Mouse (Mus musculus): ENCODE measurements around the gene Frmd8. TPM values are rescaled to one million over a fixed set of nuclear protein-coding genes. Genes with fewer than 3 reads are reported as not detected.

The Frmd8 gene
- total RNA-seq, 2 experiments from 2014 or later: 7.1 to 7.7 TPM

DNA sequence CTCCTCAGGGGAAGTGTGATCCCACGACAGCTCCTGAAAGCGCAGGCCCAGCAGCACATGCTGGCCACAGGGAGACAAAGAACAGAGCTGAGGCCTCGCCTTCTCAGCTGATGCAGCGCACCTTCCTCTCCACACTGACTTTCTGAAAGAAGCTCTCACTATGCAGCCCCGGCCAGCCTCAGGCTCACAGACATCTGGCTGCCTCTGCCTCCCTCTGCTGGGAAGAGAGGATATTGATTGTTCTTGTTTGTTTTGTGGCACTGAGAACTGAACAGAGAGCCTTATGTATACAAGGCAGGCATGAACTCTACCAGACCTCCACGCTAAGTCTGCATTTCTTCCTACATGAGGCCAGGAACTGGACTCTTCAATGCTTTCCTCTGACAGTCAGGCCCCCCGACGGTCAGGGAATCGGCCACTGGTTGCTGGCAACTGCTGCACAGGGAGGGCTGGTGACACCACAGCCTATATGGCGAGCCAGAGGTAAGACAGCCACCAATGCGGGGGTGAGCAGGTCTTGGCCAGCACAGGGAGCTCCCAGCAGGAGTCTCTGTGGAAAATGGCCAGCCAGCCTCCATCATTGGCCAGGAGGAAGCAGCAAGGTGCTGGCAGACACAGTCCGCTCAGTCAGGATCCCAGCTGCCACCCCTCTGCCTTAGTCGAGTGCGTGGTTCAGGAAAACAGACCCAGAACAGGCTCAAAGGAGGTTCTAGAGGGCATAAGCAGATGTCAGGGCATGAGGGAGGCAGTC, 12.6 kb downstream of the Frmd8 start:
- intact Hi-C loops (cut with DNase I; ENCODE audit: low total_unique reads): no loop called here
- DNase-seq: no peak

DNA sequence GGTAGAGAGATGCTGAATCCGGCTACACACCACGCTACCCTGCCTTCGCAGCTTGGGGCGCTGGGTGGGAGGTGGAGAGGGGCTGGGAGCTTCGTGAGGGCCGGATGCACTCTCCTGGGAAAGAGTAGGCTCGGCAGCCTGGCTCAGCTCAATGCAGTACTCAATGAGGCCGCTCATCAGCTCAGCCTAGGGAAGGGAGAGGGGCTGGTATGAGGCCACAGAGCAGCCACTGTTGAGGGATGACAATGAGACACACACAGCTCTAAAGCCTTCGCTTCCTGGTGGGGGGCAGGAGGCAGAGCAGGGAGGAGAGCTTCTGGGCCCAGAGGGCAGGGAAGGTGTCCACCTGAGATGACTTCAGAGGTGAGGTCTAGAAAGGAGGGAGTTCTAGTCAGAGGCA, 18.5 kb downstream of the Frmd8 start:
- DNase-seq: no peak
- intact Hi-C loops (cut with DNase I; ENCODE audit: low total_unique reads): no loop called here

DNA sequence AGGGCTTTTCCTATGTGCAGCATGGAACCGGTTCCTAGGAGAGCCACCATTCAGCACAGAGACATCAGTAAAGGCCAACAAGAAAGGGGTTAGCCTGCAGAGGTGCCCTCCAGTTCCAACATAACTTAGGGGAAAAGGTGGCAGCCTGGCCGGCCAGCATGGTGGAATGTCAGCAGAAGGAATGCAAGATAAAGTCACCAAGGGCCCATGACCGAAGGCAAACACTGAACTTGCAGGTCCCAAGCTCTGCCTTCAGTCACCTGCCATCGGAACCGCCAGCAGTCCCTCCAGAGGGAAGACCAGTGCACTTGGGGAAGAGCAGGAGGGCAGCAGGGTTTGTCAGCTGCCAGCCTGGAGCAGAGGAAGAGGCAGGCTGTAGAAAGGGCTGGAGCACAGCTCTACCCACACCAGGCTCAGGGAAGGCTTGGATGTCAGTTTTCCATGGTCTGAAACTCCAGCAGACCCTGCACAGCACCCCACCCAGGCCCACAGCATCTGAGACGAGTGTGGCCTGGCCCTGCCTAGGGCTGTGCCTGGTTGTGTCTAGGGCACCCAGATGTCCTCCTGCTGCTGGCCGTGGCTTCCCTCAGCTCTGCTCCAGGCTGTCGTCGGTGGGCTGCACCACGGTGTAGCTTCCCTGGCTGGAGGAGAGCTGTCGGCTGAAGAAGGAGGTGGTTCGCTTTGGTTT, 22.9 kb downstream of the Frmd8 start:
- intact Hi-C loops (cut with DNase I; ENCODE audit: low total_unique reads): no loop called here

DNA sequence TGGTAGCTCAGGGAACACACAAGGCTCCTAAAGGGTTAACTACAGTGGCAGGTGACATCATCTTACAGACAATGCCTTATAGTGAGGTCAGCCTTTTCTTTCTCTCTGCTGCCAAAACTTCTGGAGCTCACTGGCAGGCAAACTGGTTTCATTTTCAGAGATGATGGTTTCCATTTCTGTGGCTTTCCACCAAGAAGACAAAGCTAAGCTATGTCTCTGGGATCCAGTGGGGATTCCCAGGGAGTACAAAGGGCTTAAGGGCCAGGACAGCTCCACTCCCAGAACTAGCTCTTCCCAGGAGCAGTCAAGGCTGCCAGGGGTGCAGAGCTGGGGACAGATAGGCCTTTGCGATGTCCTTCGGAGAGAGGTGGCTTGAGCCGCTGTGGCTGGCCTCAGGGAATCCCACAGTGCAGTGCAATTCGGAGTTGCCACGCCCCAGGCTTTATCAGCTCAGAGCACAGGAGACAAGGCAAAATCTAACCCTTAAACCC, 23.5 kb downstream of the Frmd8 start:
- DNase-seq: no peak
- intact Hi-C loops (cut with DNase I; ENCODE audit: low total_unique reads): no loop called here

More for the DNA sequence above, 22.9 kb downstream of the Frmd8 start:
- DNase-seq: no peak

DNA sequence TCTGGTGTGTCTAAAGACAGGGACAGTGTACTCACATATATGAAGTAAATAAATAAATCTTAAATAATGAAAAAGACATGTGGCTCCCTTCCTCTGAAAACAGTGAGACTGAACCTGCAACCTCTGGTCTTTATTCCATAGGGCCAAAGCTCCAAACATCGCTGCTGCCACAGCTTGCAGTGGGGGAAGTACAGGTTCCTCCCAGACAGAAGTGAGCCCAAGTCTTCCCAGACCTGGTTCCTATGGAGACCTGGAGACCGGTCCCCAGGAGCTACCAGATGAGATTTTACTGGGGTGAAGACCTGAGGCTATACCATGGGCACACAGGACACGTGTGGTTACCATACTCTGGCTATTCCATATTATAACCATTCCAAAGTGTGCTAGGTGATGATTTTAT, 24.2 kb downstream of the Frmd8 start:
- DNase-seq: no peak
- intact Hi-C loops (cut with DNase I; ENCODE audit: low total_unique reads): no loop called here

DNA sequence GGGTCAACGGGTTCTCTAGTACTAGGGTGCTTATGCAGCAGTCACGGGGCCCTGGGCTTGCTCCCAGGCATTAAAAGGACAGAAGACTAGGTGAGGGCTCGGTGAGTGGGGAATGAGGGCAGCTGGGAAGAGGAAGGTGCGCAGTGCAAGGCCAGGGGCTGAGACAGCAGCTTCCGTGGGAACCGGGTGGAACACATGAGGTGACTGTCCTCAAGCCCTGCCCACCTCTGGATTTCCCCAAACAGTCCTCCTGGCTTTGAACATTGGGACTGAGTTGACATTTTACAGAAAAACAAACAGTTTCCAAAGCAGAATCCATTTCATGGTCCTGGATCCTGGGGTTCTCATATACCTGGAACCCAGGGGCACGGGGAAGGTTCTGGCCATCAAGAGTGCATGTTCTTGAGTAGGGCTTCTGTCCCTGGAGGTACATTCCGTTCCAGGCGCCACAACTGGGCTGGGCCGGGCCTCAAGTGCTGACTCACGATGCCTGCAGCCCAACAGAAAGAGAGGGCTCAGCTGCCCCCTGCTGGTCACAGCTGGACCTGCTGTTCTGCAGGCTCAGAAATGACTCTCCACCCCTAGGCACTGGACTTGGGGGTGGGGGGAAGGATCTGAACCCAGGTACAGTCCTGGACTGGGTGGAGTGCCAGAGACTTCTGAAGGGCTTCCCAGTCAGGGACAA, 25.1 kb downstream of the Frmd8 start:
- peak; percentile 96 for DNase-seq
- intact Hi-C loops (cut with DNase I; ENCODE audit: low total_unique reads): no loop called here

DNA sequence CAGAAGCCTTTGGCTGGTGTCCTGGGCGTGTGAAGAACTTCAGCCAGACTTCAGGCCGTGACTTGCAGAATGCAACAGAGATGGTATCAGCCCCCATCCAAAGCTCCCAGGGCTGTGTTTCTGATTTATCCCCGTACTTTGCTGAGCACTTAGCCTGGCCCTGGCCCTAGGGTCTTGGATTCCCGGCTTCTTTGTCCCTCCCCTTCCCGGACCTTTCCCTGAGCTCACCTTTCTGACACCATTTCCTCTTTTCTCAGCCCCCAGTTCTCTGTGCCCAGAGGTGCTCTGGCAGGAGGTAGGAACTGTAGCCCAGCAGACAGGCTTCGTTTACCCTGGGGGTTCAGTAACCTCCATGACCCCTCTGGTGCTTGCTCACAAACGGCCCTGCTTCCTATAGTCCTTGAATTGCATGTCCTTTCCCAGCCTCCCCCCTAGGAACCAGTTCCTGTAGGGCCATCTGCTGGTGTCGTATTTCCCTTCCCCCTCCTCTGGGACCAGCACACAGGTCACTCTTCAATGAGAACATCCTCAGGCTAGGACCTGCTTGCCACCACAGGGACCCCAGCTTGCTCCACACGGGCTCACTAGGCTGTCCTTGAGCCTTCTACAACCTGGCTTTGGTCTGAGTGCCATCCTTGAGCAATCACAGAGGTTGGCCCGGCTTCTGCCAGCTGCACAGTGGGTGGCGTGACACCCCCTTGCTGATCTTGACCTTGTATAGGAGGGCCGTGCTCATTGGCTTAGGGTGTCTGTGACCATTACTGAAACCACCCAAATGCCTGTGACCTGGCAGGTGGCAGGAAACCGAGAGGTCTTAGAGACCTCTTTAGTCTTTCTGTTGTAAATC, 26.0 kb downstream of the Frmd8 start:
- DNase-seq: peak; percentile 56
- intact Hi-C loops (cut with DNase I; ENCODE audit: low total_unique reads): no loop called here

DNA sequence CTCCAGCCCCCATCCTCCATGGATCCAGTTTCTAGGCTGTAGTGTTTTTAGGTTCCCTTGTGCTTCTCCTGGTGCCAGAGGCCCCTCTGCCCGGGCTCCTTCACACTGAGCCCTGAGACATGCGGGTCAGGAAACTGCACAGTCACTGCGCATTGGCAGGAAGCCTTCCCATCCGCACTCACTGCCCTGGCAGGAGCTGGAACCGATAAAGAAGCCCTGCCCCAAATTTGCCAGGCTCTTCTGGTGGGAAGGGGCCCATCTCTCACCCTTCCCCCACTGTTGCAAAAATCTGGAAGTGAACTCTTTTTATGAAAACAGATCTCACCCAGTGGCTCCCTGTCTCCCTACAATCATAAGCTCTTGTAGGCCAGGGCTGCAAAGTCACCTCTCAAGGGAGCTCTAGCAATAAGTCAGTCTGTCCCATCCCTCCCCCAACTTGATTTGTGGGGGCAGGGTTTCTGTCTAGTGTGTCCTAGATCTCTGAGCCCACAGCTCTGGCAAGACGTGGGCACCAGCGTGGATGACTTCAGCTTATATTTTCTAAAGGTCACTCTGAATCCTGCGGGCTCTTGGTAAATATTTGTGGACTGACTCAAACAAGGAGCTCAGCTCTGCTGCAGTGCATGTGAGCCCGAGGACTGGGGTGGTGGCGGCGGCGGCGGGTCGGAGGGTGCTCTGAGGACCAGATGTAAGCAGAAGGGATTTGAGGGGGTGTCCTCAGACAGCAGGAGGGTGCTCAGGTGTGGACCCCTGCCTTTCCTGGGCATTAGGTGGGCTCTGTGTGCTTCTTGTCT, 26.8 kb downstream of the Frmd8 start:
- intact Hi-C loops (cut with DNase I; ENCODE audit: low total_unique reads): no loop called here
- peak; percentile 69 for DNase-seq

DNA sequence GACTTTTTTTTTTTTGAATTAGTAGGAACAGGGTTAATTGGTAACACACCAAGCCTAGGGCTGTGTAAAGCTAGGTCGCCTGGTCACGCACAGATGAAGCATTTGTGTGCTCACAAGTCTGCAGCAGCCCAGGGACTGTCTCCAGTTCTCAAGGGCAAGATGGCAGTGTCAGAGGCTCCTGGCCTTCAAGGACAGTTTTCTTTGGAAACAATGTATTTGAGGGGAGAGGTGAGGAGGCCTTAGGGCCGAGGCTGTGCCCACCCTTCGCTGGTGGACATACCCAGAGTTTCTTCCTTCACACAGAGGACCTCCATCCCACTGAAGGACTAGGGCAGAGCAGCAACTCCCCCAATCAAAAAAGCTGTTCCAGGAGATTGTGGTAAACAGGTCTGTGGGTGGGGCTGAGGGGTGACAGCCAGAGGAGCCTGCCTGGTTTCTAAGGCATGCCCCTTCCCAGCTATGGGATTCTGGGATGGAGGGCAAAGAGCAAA, 27.7 kb downstream of the Frmd8 start:
- intact Hi-C loops (cut with DNase I; ENCODE audit: low total_unique reads): no loop called here
- no peak for DNase-seq

DNA sequence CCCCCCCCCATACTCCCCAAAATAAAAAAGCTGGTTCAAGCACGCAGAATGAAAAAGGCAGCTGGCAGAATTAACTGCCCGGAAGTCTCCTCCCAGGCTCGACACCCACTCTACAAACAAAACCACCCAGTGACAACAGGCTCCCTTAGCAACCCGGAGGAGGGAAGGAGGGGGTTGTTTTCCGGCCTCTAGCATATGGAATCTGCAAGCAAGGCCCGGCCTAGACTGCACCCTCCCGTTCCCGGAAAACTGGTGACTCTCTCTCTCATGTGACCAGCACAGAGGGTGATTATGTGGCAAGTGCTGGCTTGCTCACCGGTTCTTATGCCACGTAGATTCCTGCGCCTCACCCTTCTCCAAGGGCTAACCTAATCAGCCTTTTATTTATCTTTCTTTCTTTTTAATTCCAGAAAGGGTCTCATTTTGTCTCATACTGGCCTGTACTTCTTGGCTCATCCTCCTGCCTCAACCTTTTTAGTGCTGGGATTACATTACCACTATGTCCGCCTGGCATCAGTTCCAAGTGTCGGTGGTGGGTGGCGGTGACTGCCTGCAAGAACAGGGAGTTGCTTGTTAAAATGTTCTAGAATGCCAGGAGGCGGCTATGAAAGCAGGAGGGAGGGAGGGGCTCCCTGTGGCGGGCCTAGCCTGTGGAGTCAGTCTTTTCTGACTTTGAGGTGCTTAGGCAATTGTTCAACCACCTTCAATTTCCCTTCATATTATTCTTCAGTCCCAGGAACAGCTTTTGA, 28.3 kb downstream of the Frmd8 start:
- peak; percentile 84 for DNase-seq
- intact Hi-C loops (cut with DNase I; ENCODE audit: low total_unique reads): no loop called here

DNA sequence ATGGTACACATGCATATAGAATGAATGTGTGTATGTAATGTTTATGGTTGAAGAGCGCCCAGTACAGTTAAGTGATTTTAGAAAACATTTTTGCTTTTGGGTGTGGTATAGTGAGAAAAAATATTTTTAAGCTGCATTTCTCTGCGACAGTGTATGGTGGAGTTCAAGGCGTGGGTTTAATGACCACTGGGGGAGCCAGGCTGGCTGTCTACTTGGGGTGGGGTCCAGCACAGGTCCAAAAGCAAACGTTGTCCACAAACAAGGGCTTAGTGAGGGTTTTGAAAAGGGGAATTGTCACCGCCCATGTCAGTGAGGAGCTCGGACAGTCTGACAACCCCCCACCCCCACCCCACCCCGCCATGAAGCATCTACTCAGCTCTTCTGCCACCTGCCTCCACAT, 28.9 kb downstream of the Frmd8 start:
- DNase-seq: peak; percentile 46
- intact Hi-C loops (cut with DNase I; ENCODE audit: low total_unique reads): no loop called here

DNA sequence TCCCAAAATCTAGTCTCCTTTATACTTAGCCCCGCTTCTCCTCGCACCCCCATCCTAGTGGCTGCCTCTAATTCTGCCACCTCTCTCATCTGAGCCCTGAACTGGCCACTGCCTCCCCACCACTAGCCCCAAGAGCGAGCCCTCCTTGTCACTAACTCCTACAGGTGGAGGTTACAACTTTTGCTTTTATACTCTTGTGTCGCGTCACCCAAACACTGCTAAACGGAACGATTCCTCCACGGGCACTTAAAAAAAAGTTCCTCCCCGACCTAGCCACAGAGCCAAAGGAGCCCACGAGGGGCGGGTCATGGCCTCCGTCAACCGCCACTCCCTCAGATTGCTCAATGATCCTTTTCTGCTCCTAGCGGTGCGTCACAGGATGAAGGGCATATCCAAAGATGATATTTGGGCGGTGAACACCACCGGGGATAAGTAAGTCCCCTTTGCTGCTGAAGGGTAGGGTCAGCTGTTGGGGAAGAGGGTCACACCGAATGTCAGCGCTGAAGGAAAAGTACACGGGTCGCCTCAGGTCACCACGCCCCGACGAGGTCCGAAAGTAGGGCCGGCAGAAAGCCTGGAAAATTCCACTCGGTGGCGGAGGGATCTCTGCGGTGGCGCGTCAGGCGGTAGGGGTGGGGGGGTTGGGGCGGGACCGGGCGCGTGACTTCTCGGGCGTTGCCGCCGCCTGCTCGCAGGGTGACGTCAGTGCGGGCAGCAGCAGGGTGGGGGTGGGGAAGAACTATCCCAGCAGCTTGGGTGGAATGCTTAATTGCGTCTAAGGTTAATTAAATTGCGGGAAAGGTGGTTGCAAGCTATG, 29.5 kb downstream of the Frmd8 start:
- intact Hi-C loops (cut with DNase I; ENCODE audit: low total_unique reads): loop anchor here (2.0 kb wide), 1 partner anchor 45 kb away; no protein-coding TSS in a partner anchor
- DNase-seq: peak; percentile 98

DNA sequence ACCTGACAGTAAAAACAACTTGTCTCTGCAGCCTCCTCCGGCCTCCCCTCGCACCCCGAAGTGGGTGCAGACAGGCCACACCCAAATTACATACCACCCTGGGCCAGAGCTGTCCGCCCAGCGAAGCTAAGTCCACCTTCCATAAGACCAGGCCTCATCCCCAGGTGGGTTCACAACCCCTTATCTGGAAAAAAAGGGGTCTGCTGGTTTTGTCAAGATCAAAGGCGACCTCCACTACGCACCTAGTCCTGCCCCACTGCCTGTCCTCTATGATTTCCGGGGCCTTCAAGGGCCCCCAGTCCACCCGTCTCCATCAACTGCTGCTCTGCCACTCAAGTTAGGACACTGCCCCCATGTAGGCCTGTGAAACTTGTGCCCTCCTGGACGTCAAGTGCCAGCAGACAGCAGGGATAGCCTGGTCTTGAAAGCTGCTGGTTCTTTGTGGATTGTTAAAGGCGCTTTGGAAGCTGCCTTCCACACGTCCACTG, 30.2 kb downstream of the Frmd8 start:
- intact Hi-C loops (cut with DNase I; ENCODE audit: low total_unique reads): loop anchor here (2.0 kb wide), 1 partner anchor 44 kb away; no protein-coding TSS in a partner anchor
- DNase-seq: no peak

DNA sequence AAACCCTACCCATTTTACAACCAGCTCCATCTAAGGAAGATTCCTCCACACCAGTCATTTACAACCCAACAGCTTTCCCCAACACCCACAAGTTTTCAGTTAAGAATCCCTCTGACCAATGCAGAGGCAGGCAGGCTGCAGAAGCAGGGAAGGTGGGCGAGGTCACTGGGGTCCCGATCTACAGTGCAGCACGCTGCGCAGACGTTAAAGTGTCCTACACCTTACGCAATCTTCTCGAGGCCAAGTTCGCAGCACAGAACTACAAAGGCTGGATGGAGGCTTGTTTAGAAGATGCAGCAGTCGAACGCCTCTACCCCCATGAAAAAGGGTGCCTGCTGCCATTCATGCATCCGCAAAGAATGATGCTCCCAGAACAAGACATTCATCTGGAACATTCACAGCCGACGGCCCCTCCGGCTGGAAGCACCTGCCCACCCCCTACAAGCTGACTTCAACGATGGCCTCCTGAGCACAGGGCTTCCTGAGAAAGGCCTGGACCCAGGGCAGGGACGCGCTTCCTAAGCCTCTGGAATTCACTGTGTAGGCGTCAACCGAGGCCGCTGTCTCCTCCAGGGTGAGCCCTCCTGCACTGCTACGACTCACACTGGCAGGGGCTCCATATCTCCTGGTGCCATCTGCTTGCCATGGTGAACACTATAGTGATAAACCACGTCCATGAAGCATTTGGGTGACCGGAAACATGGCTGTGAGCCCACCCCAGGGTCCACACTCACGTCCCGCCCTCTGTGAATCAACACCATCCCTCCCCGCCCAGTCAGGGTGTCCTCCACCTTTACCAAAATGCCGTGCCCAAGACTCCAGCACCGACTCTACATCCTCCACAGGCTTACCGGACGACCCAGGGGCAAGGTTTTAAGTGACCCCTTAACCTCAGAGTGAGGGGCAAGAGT, 31.0 kb downstream of the Frmd8 start:
- intact Hi-C loops (cut with DNase I; ENCODE audit: low total_unique reads): loop anchor here (2.0 kb wide), 1 partner anchor 43 kb away; no protein-coding TSS in a partner anchor
- peak; percentile 33 for DNase-seq

DNA sequence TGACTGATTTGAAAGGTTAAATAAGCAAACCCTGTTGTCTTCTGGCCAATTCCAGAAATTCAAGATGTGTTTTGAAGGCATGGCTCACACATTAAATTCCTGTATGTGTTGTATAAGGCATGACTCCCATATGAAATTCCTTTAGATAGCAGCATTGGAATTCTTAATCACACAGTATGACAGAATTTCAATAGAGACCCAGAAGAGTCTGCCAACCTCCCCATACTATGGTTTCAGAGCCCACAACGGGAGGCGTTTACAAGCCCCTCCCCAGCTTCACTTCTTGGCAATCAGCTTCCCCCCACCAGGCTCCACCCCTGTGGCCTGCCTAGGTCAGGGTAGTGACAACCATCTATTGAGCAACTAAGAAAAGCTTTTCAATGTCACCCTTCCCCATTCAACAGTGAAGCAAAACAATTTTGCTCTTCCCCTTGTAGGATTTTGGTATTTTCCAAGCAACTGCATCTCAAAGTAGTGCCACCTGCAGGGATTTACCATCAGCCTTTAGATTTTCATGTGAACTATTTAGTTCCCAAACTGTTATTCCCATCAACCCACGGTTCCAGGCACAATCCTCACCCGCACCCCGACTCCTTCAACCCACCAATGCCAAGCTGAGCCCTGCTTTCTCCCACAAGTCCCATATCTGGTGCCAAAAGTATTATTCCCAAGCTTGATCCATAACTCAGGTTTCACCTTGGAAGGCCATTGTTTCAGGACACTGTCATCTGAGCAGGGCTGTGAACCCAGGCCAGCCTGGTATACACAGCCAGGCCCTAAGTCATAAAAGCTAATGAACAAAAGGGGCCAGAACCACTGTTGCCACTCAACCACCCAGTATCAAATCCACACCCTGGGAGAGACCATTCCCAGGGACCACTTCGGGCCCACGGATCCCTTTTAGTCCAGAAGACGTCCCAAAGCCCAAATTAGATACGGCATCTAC, 32.0 kb downstream of the Frmd8 start:
- intact Hi-C loops (cut with DNase I; ENCODE audit: low total_unique reads): no loop called here
- no peak for DNase-seq
